Mouse (Mus musculus): ENCODE data around the gene Cpn2.

Gene Cpn2

DNA sequence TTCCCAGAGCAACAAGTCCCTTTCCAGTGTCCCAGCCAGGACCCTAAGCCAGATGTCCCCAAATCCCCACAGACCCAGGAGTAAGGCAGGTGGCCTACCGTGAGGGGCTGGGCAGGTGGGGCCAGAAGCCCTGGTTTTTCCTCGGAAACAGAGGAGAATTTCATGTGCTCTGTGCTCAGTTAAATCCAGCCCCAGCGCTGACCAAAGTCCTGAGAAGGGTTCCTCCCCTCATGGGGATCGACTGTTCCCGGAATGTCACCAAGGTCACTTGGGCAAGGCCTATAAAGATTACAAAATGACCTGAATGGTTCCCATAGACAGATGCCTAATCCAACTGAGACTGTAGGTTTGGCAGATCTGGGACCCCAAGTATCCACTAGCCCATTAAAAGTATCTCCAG lies at the start of gene Cpn2:
Cpn2 (minus strand) TSS at position 141 of the 400 bp plus-strand sequence.
- in situ Hi-C loops (cut with MseI, MboI) = loop anchor here in 1 of 2 experiments (5.0 to 10.0 kb wide), 2 partner anchors 35 to 257 kb away; no protein-coding TSS in a partner anchor

- in situ Hi-C loops (cut with MseI, MboI) = loop anchor here in 1 of 2 experiments (5.0 kb wide), 1 partner anchor 62 kb away; no protein-coding TSS in a partner anchor
Observed at GRCm38 (mm10) chr16:30314236-30314635, 46.9 kb upstream of the Cpn2 start.

- in situ Hi-C loops (cut with MseI, MboI) = loop anchor here in 1 of 2 experiments (5.0 kb wide), 1 partner anchor 58 kb away; no protein-coding TSS in a partner anchor
Observed at GRCm38 (mm10) chr16:30310647-30311046, 43.3 kb upstream of the Cpn2 start, which contains the start of gene Gp5. Gene Gp5, minus strand, starts transcription at chr16:30310779.

- in situ Hi-C loops (cut with MseI, MboI) = loop anchor here in 1 of 2 experiments (5.0 kb wide), 1 partner anchor 58 kb away; no protein-coding TSS in a partner anchor
Observed at GRCm38 (mm10) chr16:30310171-30310515, 42.8 kb upstream of the Cpn2 start.

DNA sequence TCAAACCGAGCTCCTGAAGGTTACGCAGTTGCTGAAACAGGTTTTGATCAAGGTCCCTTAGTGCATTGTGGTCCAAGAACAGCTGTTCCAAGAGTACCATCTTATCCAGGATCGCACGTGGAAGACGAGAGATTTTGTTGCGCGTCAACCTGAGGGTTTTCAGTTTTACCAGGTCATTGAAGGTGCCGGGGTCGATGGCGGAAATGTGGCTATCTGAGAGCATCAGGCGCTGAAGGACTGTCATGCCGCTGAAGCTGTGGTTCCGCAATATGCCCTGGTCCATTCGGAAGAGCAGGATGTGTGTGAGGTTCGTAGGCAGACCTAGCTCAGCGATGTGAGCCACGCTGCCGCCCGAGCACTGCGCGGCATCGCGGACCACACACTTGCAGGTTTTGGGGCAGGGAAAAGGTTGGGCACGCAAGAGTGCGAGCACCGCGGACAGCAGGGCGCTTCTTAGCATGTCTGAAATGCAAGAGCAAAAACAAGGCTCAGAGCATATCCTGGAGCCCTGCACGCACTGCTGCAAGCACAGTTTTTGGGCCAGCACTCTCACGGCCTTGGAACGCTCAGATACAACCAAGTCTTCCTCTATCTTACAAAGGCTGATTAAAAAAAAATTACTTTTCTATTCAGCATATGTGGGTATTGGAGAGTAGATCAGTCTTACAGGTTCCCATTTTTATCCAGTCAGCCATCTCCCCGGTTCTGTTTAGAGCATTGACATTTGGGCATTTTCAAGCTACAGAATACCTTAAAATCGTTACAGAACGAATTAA lies 42.3 kb upstream of the Cpn2 start:
- in situ Hi-C loops (cut with MseI, MboI) = loop anchor here in 1 of 2 experiments (5.0 kb wide), 1 partner anchor 57 kb away; no protein-coding TSS in a partner anchor

DNA sequence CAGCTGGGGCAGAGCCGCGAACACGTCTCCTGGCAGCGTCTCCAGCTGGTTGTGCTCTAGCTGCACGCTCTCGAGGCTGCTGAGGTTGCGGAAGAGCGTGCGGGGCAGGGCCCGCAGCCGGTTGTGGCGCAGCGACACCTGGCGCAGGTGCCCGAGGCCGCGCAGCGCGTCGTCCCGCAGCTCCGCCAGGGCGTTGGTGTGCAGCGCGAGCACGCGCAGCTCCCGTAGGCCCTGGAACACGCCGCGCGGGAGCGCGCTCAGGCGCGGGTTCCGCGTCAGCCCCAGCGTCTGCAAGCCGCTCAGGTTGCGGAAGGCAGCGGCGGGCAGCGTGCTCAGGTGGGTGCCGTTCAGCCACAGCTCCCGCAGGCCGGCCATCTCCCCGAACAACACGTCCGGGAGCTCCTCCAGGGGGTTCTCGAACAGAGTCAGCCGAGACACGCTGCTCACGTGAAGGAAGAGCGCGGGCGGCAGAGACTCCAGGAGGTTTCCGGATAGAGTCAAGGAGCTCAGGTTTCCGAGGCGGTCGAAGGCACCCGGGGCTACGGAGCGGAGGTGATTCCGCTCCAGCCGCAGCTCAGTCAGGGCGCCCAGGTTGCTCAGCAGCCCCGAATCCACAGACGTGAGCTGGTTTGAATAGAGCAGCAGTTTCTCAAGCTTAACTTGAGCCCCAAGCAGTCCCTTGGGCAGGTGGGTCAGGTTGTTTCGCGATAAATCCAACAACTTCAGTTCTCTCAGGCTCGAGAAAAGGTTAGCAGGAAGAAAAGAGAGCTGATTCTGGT lies 41.5 kb upstream of the Cpn2 start:
- in situ Hi-C loops (cut with MseI, MboI) = no loop called here

DNA sequence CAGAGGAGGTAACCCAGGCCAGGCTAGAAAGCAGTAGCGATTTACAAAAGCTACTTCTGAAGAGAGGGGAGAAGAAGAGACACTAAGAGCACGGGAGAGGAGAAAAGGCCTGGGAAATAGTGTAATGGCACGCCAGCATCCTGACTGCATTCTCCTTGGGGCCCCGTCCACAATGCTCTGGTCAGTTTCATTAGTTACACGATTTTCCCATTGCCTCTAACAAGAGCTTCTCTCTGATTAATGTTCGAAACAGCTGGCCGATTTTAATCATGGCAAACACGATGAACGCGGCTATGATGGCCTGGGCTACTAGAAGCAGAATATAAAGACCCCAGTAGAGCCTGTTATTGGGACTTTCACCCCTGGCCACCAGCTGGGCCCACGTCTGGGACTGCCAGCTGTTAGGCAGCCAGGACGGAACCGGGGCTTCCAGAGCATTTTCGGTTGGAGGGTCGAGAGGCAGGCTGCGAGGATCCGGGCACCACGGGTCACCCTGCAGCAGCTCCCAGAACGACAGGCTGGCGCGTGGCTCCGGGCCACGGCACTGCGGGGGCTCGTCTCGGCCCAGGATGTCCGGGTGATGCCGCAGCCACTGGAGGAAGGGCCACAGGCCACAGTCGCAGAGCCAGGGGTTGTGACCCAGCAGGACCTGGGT lies 40.8 kb upstream of the Cpn2 start:
- in situ Hi-C loops (cut with MseI, MboI) = no loop called here

DNA sequence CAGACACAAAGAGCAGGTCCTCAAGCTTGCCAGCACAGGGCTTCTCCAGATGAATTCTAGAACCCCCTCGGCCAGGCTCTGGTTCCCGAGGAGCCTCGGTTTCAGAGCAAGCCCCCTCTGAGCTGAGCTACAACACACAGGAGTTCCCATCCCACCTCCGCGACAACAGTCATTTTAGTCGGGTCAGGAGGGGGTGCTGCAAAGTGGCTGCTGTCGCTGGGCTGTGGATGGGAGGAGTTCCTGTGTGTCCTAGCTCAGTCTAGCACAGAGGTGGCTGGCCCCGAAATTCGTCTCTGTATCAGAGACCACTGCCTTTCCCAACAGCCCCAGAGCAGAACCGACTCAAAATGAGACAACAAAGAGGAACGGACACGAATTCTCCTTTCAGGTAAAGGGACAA lies 40.0 kb upstream of the Cpn2 start:
- in situ Hi-C loops (cut with MseI, MboI) = no loop called here

GRCm38 (mm10) chr16:30306102-30306501 lies 38.8 kb upstream of the Cpn2 start:
- in situ Hi-C loops (cut with MseI, MboI) = no loop called here

- in situ Hi-C loops (cut with MseI, MboI) = loop anchor here in 1 of 2 experiments (5.0 kb wide), 1 partner anchor 37 kb away; the partner anchor contains the start of gene Cpn2
Observed at GRCm38 (mm10) chr16:30304236-30304635, 36.9 kb upstream of the Cpn2 start.

GRCm38 (mm10) chr16:30303411-30303810 lies 36.1 kb upstream of the Cpn2 start:
- in situ Hi-C loops (cut with MseI, MboI) = loop anchor here in 1 of 2 experiments (5.0 kb wide), 1 partner anchor 36 kb away; the partner anchor contains the start of gene Cpn2

GRCm38 (mm10) chr16:30302686-30303085 lies 35.4 kb upstream of the Cpn2 start:
- in situ Hi-C loops (cut with MseI, MboI) = loop anchor here in 1 of 2 experiments (5.0 kb wide), 1 partner anchor 35 kb away; the partner anchor contains the start of gene Cpn2

DNA sequence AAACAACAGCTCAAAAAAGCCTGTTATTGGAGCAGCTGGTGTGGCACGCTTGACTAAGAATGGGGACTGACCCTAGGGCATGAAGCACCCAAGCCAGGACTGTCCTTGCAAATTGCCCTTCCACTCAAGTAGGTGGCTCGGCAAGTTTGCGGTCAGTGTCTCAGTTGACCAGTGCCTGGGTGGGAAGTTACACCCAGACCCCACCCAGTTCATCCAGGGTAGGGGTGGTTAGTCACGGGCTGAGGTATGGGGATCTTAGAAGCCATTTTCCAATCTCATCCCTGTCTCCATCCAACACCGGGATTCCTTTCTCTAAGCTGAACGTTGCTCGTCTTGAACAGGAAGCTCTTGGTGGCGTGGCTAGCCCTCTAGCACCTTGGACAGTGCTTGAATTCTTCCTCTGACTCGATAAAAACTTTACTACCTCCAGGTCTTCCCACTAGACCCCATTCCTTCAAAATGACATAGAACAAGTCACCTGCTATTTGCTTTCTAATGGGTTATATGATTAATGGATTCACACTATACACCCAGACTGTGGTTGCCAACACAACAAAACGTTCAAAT lies 32.5 kb upstream of the Cpn2 start:
- in situ Hi-C loops (cut with MseI, MboI) = loop anchor here in 1 of 2 experiments (5.0 kb wide), 1 partner anchor 32 kb away; the partner anchor contains the start of gene Cpn2

GRCm38 (mm10) chr16:30297450-30297849 lies 30.2 kb upstream of the Cpn2 start:
- in situ Hi-C loops (cut with MseI, MboI) = no loop called here

- in situ Hi-C loops (cut with MseI, MboI) = no loop called here
Observed at GRCm38 (mm10) chr16:30296601-30297275, 29.4 kb upstream of the Cpn2 start.

- in situ Hi-C loops (cut with MseI, MboI) = no loop called here
Observed at GRCm38 (mm10) chr16:30295106-30295505, 27.8 kb upstream of the Cpn2 start.

DNA sequence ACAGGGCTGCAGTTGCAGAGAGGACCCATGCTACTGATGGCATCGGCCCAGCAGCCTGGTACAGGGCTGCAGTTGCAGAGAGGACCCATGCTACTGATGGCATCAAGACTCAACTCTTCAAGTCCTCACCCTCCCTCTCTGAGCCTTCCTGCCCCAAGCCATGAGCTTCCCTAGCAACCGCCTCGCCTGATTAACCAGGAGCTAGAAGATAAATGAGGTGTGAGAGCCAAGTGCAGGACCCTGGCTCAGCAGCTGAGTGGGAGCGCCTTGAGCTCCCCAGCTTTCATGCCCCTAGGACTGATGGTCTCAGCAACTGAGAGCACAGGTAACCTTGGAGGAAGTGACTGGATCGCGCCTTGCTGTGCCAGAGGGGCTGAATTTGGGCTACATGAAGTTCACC lies 23.1 kb upstream of the Cpn2 start:
- in situ Hi-C loops (cut with MseI, MboI) = no loop called here

- in situ Hi-C loops (cut with MseI, MboI) = no loop called here
Observed at GRCm38 (mm10) chr16:30285701-30286100, 18.4 kb upstream of the Cpn2 start.

- in situ Hi-C loops (cut with MseI, MboI) = no loop called here
Observed at GRCm38 (mm10) chr16:30283743-30284337, 16.5 kb upstream of the Cpn2 start.

DNA sequence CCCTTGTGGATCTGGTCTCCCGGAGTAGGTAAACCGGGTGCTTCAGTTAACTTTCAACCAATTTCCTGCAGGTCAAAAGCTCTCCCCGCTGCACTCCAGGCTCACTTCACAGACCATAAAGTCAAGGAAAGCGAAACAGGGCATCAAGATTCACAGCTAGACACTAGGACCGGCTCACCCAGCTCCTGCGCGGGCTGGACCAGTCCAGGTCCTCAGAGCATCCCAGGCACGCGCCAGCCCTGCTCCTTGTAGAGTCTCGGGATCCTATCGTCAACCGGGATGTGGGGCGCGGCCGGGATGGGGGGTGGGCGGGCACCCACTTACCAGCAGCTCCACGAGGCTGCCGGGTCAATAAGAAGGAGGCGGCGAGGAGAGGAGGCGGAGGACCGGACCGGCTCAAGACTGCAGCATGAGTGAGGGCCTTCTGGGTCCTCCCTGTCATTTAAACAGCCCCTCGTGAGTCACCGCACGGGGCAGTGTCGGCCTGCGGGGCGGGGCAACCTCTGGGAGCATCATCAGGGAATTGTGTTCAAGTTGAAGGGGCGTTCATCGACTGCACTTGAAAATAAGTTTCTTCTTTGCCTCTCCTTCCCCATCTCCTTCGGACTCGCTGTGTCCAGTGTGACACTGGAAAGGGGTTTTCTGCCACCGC lies 15.7 kb upstream of the Cpn2 start, which contains the start of gene Lrrc15:
Lrrc15 (minus strand) TSS at position 413 of the 652 bp plus-strand sequence.
- in situ Hi-C loops (cut with MseI, MboI) = no loop called here

Measured in mouse trophoblast stem cell (cell line).